Mouse (Mus musculus) urinary bladder, postnatal 14 days (tissue): ENCODE measurements at regions not wholly inside any gene's neighbourhood (a gene's known extent, or its start where the extent isn't known, plus 50 kb on each side); places are given as distances from the start of the nearest gene placed in this dataset.

Source experiments
- DNase-seq: peaks from one replicate; pipeline ENCODE4 v3.0.0; 2021; ENCODE audit warnings: low spot score

DNA sequence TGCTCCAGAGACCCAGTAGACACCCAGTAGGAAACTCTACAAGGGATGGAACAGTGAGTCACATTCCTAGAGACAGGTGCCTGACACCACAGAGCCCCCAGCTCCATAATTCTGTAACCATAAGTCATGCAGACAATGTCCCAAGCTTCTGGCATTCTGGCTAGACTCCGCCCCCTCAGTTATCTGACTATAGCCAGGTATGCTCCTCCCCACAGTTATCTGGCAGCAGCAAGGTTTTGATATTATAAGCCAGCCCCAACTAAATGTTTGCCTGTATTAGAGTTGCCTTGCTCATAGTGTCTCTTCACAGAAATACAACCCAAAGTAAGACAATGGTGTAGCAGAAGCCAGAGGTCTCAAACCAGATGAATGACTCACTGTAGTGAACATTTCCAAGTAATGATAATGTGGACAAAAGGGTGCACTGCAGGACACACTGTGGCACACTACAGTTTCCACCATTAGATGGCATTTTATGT, 121.4 kb upstream of the Otogl start:
- DNase-seq: no peak

GRCm38 (mm10) chr10:108027506-108027905, 115.6 kb upstream of the Otogl start:
- DNase-seq: no peak

DNA sequence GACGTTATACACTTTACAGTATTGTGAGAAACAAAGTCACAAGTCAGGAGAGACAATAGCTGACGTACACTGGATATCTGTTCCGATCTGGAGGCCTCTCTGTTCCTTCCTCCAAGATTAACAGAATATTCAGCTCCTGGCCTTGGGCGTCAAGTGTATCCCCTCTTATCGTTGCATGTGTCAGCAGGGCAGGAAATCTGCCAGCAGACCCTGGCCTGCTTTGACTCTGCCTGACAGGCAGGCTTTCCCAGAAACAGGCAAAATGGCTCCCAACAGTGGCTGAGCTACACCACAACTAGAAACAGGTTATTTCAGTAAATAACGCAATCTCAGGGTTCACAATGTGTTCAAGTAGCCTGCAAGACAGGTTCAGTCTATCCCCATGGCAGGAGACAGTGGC, 112.3 kb upstream of the Otogl start:
- DNase-seq: no peak

- DNase-seq: no peak
Observed at GRCm38 (mm10) chr10:108016552-108016951, 104.6 kb upstream of the Otogl start.

GRCm38 (mm10) chr10:107994836-107995585, 83.1 kb upstream of the Otogl start:
- no peak for DNase-seq

DNA sequence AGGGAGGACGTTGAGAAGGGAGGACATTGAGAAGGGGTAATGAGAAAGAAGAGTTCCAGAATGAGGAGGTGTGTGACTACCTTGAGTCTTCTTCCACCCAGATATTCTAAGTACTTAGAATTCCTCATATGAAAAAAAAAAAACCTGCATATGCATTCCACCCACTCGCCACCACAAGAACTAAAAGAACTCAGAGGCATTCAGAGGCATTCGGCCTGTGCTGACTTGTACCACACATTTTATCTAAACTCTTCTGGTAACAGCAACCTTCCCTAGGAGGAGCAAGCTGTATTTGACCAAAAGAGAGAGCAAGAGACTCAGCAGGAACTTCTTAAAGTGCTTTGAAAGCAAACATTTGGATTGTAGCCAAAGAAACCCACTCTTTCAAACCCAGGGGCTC, 80.7 kb upstream of the Otogl start:
- peak; percentile 13 for DNase-seq

DNA sequence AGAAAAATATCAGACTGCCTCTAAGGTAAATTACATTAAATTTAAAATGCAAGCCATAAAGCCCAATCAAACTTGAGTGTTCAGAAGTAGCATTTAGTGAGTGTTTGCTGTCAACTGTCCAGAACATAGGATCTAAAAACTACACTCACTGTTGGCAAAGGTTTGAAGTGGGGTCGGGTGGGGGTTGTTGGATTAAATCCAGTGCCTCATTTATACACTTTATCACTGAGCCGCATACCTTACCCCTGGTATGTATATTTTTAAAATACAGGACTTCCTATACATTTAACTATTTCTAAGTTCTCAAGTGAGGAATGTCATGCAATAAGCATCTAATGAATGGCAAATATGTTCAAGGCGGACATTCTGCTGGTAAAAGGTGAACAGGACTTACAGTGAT, 78.6 kb upstream of the Otogl start:
- no peak for DNase-seq

- no peak for DNase-seq
Observed at GRCm38 (mm10) chr10:107989913-107990312, 78.0 kb upstream of the Otogl start.

DNA sequence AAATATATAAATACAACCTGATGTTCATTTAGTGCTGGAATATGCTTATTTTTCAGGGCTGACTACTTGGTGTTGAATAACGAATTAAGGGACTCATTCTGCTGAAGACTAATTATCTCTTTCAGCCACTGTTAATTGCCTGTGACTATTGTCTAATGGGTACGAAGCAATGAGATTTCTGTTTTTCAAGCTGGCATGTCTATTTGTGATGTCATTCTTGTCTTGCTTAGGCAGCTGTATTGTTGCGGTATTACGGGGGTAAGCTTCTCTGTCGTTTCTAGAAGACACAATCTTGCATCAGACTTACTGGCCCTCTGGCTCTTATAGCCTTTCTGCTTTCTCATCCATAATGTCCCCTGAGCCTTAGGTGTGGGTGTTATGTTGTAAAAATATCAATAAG, 70.7 kb upstream of the Otogl start:
- DNase-seq: no peak

DNA sequence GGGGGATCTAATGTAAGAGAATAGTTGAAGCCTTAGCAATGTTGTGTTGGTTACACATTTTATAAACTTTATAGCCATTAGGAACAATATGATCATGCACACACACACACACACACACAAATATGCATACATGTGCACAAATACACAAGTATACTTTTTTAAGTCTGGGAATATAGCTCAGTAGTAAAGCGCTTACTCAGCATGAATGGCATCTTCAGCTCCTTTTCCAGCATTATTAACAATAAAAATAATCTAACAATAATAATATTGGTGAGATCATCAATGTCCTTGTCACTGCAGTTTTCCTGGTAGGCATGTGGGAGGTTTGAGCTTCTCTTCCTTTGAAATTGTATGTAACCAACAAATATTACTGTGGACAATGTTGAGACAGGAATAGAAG, 70.1 kb upstream of the Otogl start:
- DNase-seq: no peak

GRCm38 (mm10) chr10:107976392-107976965, 64.5 kb upstream of the Otogl start:
- DNase-seq: no peak

- DNase-seq: no peak
Observed at GRCm38 (mm10) chr10:107971748-107972147, 59.8 kb upstream of the Otogl start.

DNA sequence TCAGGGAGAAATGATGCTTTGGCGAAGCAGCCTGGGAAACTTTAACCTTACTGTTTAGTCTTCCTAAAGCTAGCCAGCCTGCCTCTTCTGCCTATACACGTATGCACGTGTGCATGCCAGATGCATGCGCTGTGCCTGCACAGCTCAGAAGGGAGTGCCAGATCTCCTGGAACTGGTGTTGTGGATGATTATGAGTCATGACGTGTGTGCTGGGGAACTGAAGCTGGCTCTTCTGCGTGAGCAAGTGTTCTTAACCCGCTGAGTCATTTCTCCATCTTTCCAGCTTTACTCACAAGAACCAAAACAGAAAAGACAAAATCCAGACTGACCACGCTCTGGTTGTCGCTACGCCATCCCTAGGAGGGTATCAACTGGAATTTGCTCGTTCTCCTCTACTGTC, 55.1 kb upstream of the Otogl start:
- no peak for DNase-seq

DNA sequence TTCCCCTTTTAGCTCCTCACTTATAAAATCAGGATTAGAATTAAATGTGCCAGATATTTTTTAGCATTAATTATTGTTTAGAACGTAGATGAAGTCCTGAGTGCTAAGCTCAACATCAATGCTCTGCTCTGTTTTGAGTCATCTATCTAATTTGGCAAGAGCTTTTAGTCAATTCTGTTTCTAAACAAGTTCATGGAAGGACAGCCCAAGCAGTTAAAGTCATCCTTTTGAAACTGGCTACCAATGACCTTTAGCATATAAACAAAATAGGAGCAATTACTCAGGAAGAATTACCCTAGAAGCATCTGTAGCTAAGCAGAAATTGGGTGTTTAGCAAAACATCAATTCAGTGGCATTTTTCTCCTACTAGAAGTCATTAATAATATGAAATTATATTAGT, 52.1 kb upstream of the Otogl start:
- no peak for DNase-seq

GRCm38 (mm10) chr10:107962130-107962529, 50.2 kb upstream of the Otogl start:
- DNase-seq: no peak
